Mouse (Mus musculus): ENCODE measurements at regions not wholly inside any gene's neighbourhood (a gene's known extent, or its start where the extent isn't known, plus 50 kb on each side); places are given as distances from the start of the nearest gene placed in this dataset.
A peak's percentile ranks its signal among the peaks of the same experiment; 100 is the strongest.

DNA sequence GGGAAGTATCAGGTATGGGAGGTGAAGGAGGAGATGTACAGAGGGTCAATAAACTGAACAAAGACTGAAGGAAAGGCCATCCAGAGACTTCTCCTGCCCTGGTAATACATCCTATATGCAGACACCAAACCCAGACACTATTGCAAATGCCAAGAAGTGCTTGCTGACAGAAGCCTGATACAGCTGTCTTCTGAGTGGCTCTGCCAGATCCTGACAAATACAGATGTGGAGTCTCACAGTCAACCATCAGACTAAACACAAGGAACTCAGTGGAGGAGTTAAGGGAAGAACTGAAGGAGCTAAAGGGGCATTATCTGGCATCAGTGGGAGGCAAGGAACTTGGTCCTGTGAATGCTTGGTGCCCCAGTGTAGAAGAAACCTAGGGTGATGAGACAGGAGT is 557.1 kb downstream of the Speer2 start:
- no peak for DNase-seq

DNA sequence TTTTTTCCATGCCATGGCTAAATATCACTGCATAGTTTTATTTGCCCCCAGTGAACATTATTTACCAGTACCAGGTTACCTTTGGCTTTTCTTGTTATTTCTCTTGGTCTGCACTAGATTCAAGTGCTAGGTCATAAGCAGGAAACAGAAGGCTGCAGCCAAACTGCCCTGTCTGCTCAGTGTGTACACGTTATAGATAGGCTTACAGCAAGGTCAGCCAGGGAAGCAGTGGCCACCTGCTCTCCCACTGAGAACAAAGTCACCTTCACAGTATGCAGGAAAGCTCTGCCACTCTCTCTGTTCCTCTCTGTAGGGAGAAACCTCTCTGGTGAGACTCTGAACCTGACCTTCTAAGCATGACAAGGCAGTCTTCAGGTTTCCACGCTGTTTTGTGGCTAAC is 561.0 kb downstream of the Speer2 start:
- DNase-seq: peak; percentile 10 to 45
